Mouse (Mus musculus): ENCODE measurements at regions not wholly inside any gene's neighbourhood (a gene's known extent, or its start where the extent isn't known, plus 50 kb on each side); places are given as distances from the start of the nearest gene placed in this dataset.

DNA sequence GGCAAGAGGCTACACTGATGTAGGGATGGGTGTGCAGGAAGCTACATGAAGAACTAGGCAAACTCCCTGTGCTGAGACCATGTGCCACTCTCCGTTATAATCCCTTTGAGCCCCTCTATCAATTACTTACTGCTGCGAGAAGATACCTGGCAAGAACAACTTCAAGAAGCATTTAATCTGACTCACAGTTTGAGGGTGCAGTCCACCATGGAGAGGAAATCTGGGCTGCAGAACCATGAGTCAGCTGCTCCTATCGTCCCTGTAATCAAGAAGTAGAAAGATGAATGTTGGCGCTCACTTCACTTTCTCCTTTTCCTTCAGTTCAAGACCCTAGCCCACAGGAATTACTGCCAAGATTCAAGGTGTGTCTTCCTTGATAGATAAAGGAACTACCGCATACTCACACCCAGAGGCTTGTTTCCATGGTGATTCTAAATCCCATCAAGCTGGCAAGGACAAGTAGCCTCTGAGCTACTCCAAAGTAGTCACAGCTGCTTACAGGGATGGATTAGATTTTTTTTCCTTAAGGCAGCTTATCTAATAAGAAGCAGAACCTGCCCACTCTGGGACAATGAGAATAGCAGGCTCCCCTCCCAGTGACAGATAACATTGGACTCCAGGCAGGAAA lies 411.0 kb upstream of the Htr2a start:
- no peak overlapping the region for H3K4me3 ChIP-seq (ENCODE audit: insufficient read depth, low read length)
- TF ChIP-seq POLR2A (IDR thresholded peaks at IDR 0.05; ENCODE audit: low read depth, low read length) (no peak), CTCF (IDR thresholded peaks at IDR 0.05; ENCODE audit: borderline replicate concordance, insufficient read depth, low read length) (no peak)
- peak overlapping the region; percentile 49; the same call in 1 of the 2 replicates for H3K27ac ChIP-seq (ENCODE audit: insufficient read depth, low read length)
- H3K4me1 ChIP-seq (ENCODE audit: control insufficient read depth, insufficient read depth, low read length) = 0 out of 2 replicates have a peak, but pooled peaks cover 4% of the 10 kb centered on the region

DNA sequence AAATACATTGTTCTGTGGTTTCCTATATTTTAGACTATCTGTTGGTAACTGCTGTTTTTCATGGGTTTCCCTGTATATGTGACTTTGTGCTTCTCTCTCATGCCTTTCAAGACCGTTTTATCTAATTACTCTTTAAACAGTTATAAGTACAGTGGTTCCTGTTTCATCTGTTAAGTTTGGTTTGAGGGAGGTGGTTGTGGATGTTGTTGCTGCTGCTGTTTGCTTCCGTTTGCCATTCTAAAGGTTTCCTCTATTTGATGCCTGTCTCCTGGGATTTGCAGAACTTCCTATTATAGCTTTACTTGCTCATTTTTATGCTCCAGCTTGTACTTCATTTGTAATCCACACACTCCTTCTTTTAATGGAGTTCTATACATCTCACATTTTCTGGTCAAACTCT lies 400.4 kb upstream of the Htr2a start:
- Histone ChIP-seq H3K4me3 (ENCODE audit: insufficient read depth, low read length) (no peak overlapping the region), H3K4me1 (ENCODE audit: control insufficient read depth, insufficient read depth, low read length) (no peaks in the 10 kb centered on the region), H3K27ac (ENCODE audit: insufficient read depth, low read length) (no peak overlapping the region)
- TF ChIP-seq CTCF (IDR thresholded peaks at IDR 0.05; ENCODE audit: borderline replicate concordance, insufficient read depth, low read length) = no peak

DNA sequence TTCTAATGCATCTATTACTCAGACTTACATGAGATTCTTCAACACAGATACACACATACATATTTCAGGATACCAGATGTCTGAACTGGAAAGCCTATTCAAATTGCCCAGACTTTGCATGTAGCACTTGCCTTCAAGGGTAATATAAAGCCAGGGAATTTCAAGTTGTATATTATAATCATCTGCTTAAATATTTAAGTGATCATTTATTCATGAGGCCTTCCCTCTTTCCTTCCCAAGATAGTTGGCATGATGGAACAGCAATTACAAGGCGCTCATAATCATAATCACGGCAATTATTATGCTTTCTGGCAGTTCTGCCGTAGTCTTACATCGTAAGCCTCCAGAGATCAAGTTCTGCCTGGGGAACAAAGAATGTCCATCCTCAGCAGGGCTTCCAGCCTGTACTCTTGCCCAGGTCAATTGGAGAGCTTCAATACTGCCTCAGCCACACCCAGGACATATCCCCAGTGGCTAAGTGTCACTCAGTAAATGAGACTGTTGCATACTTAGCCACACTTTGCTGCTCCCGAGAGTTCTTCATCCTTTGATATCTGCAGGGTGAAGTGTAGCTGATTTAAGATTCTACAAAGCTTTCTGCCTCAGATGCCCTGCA lies 391.3 kb upstream of the Htr2a start:
- Histone ChIP-seq H3K27ac (ENCODE audit: insufficient read depth, low read length) (no peak overlapping the region), H3K4me3 (ENCODE audit: insufficient read depth, low read length) (no peak overlapping the region), H3K4me1 (ENCODE audit: control insufficient read depth, insufficient read depth, low read length) (no peaks in the 10 kb centered on the region; the same call in none of the 2 replicates)
- TF ChIP-seq CTCF (IDR thresholded peaks at IDR 0.05; ENCODE audit: borderline replicate concordance, insufficient read depth, low read length) (no peak), POLR2A (IDR thresholded peaks at IDR 0.05; ENCODE audit: low read depth, low read length) (no peak)

DNA sequence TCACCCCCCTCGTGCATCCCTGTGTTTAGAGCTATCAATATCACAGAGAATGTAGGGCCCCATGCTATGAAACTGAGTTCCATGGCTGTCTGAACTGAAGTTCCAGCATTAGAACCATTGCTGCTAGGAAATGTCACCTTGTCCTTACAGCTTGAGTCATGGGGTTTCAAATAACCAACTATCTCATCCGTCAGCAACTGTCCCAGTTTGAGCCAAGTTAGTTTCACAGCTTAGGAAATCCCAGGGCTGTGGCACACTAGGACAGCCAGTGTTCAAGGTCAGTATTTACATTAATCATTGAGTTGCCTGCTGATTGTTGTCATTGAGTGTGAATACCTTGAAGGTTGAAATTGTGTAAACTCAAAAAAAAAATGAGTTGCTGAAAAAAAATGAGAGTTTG lies 390.6 kb upstream of the Htr2a start:
- no peaks in the 10 kb centered on the region; the same call in none of the 2 replicates for H3K4me1 ChIP-seq (ENCODE audit: control insufficient read depth, insufficient read depth, low read length)
- H3K4me3 ChIP-seq (ENCODE audit: insufficient read depth, low read length) = no peak overlapping the region
- TF ChIP-seq CTCF (IDR thresholded peaks at IDR 0.05; ENCODE audit: borderline replicate concordance, insufficient read depth, low read length) (no peak), POLR2A (IDR thresholded peaks at IDR 0.05; ENCODE audit: low read depth, low read length) (no peak)
- H3K27ac ChIP-seq (ENCODE audit: insufficient read depth, low read length) = no peak overlapping the region

DNA sequence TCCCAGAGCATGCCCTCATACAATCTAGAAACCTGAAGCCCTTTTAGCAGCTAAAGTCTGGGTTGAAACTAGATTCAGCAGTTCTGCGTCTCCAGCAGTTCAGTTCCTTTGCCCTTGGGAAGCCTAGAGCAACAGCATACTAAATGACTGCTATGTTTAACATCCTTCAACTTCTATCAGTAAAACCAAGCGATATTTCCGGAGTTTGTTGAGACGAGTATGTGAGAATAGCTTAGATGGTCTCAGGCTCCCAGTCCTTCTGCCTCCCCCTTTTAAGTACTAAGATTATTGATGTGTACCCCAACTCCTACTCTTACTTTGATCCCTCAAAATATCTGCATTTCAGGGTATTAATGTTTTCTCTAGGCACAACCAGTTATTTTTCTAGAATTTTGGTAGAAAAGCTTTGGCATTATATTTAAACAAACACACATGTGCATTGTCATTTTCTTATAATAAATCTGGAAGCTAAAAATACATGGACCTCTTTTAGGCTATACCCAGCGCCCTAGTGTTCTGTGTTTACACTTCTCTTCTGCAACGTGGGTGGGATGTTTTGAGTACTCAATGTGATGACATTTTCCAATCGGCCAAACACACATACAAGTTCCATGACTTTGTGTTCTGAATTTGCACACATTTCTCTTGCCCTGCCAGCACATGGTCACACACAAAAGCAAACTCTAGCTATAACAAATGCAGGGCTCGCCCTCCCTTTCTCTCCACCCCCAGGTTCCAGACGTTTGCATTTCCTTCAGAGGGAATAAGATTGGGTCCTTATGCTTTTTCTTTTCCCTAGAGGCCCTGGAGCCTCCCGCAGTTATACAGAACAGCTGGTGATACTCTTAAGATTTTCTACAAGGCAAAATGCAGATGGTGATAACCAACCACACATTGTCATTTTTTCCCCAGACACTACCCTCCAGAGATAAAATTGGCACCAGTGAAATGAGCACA lies 388.2 kb upstream of the Htr2a start:
- no peaks in the 10 kb centered on the region for H3K4me1 ChIP-seq (ENCODE audit: control insufficient read depth, insufficient read depth, low read length)
- TF ChIP-seq POLR2A (IDR thresholded peaks at IDR 0.05; ENCODE audit: low read depth, low read length) (no peak), CTCF (IDR thresholded peaks at IDR 0.05; ENCODE audit: borderline replicate concordance, insufficient read depth, low read length) (no peak)
- no peak overlapping the region for H3K27ac ChIP-seq (ENCODE audit: insufficient read depth, low read length)
- H3K4me3 ChIP-seq (ENCODE audit: insufficient read depth, low read length) = no peak overlapping the region

DNA sequence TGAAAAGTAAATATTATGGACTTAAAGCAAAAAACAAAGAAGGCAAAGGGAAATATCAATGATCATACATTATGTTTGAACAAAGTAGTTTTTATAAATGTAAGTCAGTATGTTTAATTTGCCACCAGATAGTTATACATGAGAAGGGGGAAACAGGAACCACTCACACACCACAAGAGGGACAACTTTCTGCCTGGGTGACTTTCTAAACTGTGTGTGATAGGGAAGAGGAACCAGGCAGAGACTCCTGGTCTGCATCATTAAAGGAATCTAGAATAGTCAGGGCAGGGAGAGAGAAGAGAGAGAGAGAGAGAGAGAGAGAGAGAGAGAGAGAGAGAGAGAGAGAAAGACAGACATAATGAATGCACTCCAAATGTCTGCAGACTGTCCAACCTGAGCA lies 385.6 kb upstream of the Htr2a start:
- Histone ChIP-seq H3K27ac (ENCODE audit: insufficient read depth, low read length) (no peak overlapping the region), H3K4me1 (ENCODE audit: control insufficient read depth, insufficient read depth, low read length) (no peaks in the 10 kb centered on the region), H3K4me3 (ENCODE audit: insufficient read depth, low read length) (no peak overlapping the region)
- TF ChIP-seq POLR2A (IDR thresholded peaks at IDR 0.05; ENCODE audit: low read depth, low read length) (no peak), CTCF (IDR thresholded peaks at IDR 0.05; ENCODE audit: borderline replicate concordance, insufficient read depth, low read length) (no peak)

DNA sequence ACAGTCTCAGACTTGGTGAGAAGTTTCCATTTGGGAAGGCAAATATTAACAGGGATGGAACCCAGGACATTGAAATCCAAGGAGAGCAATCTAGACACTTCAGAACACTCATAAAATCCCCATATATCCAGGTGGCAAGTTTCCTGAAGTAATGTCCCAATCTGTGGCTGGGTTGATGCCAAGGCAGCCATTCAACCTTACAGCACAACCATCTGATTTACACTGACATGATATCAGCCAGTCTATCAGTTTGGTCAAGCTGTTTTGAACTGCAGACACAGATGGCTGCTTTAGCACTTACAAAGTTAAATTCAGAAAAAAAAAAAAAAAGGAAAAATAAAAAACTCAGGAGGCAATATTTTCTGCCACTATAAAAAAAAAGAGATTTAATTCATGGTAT lies 381.2 kb upstream of the Htr2a start:
- Histone ChIP-seq H3K27ac (ENCODE audit: insufficient read depth, low read length) (no peak overlapping the region), H3K4me3 (ENCODE audit: insufficient read depth, low read length) (no peak overlapping the region), H3K4me1 (ENCODE audit: control insufficient read depth, insufficient read depth, low read length) (no peaks in the 10 kb centered on the region)
- TF ChIP-seq POLR2A (IDR thresholded peaks at IDR 0.05; ENCODE audit: low read depth, low read length) (no peak), CTCF (IDR thresholded peaks at IDR 0.05; ENCODE audit: borderline replicate concordance, insufficient read depth, low read length) (no peak)

DNA sequence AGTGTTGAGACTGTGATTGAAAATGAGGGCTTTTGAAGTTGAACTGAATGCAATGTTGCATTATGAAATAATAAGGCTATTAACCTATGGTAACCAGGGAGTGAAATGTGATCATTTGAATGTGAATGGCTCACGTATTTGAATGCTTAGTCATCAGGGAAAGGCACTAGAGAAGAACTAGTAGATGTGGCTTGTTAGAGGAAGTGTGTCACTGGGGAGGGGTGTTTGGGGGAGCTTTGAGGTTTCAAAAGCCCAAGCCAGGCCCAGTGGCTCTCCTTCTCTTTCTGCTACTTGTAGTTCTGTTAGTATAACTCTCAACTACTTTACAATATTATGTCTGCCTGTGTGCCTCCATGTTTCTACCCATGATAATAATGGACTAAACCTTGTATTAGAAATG lies 373.6 kb upstream of the Htr2a start:
- Histone ChIP-seq H3K27ac (ENCODE audit: insufficient read depth, low read length) (peak overlapping the region; percentile 47; the same call in 1 of the 2 replicates), H3K4me1 (ENCODE audit: control insufficient read depth, insufficient read depth, low read length) (no peaks in the 10 kb centered on the region; the same call in 1 of the 2 replicates), H3K4me3 (ENCODE audit: insufficient read depth, low read length) (no peak overlapping the region)
- TF ChIP-seq CTCF (IDR thresholded peaks at IDR 0.05; ENCODE audit: borderline replicate concordance, insufficient read depth, low read length) (no peak), POLR2A (IDR thresholded peaks at IDR 0.05; ENCODE audit: low read depth, low read length) (no peak)

DNA sequence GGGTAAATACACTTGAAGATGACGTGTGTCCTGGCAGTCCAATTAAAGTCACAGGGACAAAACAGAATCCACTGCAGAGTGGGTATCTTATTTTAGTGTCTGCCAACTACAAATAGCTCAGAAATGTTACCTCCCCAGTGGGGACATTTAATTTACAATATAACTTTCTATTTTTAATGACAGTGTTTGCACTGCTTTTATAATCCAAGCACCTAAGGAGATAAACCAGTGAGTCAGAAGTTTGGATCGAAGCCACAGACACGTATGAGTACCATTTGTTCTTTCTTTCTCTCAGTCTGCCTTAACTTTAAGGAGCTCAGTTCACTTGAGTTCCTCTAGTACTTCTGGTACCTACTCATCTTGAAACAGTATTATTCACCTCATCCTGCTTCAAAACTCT lies 346.1 kb upstream of the Htr2a start:
- TF ChIP-seq CTCF (IDR thresholded peaks at IDR 0.05; ENCODE audit: borderline replicate concordance, insufficient read depth, low read length) = no peak
- TF ChIP-seq POLR2A (IDR thresholded peaks at IDR 0.05; ENCODE audit: low read depth, low read length) = no peak
- Histone ChIP-seq H3K4me3 (ENCODE audit: insufficient read depth, low read length) (no peak overlapping the region), H3K4me1 (ENCODE audit: control insufficient read depth, insufficient read depth, low read length) (0 out of 2 replicates have a peak, but pooled peaks cover 2% of the 10 kb centered on the region), H3K27ac (ENCODE audit: insufficient read depth, low read length) (no peak overlapping the region)

All from embryonic fibroblast, embryonic 13.5 days (primary cell).